Mouse (Mus musculus) kidney, postnatal 4 days (tissue): ENCODE data around the gene Stk38l.
"Not testable (repeated sequence)": the region's sequence is repeated elsewhere in the genome, so short reads cannot be mapped to it uniquely, and the experiment has no call there.

Source experiments
- DNase-seq, 2 experiments: peaks; one replicate each; pipeline ENCODE4 v3.0.0; 2021; ENCODE audit warnings: mixed read lengths in 2 of 2

Stk38l gene

DNA sequence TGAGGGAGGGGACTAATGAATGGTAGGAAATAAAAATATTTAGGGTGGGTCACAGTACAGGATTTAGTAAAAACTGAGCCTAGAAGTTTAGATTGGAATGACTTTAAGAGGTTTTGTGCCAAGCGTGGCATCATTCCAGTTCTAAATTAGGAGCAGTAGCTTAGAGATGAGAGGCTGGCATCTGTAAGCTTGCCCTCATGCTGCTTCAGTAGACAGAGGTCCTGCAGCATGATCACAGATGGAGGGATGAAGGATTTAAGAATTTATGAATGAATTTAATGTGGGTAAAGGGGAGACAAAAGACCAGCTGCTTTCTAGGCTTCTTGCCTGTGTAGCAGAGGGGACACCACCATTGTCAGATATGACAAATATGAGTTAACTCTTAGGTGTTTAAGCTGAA is 14.1 kb downstream of the Stk38l start:
- no peak for DNase-seq

DNA sequence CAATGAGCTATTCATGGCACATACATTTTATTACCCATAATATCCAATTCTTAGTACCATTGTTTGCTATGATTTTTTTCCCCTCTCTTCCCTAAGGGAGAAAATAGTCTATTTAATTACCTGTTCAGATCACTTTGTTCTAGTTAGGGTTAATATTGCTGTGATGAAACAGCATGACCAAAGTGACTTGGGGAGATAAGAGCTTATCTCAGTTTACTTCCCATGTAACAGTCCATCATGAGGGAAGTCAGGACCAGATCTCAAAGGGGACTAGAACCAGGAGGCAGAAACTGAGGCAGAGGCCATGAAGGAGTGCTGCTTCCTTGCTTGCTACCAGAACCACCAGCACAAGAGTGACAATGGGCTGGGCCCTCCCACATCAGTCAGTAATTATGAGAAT is 15.9 kb downstream of the Stk38l start:
- DNase-seq = no peak

DNA sequence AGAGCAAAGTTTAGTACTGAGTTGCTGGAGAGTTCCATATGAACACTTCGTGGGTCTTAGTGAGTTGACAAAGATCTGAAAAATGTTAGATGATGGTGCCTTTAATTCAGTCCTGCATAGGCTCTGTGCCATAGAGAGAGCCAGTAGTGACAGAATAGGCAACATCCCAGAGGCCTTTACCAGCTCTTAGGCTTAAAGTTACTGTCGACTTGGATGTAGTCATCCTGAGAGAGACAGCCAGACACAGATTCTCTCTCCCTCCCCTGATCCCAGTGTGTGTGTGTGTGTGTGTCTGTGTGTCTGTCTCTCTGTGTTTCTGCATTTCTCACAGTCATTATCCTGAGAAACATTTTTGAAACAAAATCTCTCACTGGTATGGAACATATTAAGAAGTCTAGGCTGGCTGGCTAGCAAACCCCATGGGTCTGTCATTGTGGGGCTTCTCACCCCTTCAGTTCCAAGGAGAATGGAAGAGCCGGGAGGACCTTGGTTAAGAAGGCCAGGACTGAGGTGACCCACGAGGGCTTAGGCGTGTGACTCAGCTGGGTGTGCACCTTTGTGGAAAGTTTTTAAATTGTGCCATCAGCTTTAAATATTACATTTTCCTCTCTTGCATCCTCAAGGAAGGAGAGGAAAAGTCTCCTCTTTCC is 17.3 kb downstream of the Stk38l start:
- no peak for DNase-seq

DNA sequence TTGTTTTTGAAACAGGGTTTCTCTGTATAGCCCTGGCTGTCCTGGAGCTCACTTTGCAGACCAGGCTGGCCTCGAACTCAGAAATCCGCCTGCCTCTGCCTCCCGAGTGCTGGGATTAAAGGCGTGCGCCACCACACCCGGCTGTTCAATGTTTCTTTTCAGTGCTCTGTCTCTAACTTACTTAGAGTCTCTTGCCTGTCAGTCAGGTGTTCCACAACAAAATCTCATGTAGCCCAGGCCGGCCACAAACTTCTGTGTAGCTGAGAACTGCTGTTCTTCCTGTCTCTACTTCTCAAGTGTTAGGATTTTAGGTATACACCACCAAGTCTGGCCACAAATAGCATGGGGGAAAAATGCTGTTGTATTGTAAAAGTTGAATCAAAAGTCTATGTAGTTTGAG is 19.5 kb downstream of the Stk38l start:
- DNase-seq = not testable (repeated sequence)

DNA sequence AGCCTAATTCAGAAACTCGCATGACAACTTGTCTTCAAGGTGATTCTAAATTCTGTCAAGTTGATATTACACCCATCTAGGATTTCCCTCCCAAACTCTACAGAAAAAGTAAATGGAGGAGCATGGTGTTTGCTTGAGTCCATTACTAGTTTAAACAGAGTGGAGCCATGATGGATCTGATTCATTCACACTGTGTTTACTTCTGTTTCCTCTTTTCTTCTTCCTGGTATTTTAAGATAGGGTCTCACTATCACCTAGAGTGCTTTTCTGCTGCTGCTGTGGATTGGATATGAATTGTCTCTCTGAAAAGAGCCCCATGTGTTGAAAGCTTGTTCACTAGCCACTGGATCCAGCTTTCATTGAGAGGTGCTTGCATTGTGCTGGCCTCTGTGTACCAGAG is 20.4 kb downstream of the Stk38l start:
- DNase-seq = no peak

DNA sequence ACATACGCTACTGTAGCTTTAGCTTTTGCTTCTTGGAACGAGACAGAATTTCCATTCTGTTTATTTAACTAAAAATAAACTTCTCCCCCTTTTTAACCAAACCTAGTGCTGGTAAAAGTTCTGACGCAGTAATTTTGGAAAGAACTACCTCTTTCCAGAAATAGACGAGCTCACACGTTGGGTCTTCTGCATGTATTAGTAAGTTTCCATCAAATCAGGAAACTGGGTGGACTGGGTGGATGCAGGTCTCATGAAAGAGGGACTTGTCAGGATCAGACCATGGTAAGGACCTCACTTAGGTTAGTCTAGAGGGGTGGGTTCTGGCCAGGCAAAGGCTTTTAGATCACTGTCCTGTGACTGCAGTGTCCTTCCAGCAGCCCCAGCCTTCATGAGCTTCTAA is 21.8 kb downstream of the Stk38l start:
- DNase-seq = no peak

DNA sequence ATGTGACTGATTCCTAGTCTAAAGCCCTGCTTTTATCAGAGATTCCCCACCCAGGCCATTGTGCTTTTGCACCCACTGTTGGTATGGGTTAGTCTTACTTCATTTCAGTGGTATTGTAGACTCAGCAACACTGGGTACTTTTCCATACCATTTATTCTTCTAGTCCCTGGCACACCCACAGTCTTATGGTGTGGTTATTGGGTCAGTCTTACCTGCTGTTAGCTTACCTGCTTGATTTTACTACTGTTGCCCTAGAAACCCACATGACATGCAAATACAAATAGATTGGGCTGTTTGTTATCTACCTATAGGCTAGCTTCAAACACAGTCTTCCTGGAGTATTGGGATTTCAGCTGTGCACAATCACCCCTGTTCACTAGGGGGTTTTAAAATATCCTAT is 22.3 kb downstream of the Stk38l start:
- DNase-seq = no peak

DNA sequence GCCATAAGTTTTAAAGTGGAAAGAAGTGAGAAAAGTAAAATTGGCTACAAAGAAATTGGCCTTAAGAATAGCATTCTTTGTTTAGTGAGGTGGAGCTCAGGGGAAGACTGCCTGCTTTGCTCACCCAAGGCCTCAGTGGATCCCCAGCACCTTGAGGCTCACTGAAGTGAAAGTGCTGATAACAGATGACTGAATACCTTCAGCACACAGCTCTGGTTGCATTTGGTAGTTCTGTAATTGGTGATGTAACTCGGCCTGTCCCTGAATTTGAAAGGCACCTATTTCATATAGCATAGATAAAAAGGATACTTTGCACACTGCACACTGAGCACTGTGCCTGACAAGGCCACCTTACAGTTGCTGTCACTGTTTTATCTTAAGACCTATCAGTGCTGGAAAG is 23.5 kb downstream of the Stk38l start:
- DNase-seq = no peak

DNA sequence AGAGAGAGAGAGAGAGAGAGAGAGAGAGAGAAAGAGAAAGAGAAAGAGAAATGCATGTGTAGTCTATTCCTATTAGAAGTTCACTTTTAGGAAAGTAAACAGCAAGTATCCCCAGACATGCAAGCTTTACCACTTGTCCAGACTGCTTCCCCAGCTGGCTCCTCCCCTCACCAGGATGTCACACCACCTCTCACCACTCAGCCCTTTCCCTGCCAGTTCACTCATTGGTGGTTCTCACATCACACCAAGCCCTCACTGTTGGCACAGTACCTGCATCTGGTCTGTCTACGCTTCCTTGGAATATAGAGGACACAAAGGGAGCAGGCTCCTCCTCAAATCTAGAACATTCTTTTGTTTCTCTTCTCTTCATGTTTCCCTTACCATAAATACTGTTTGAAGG is 26.9 kb downstream of the Stk38l start:
- peak in 1 of 2 experiments; percentile 7 for DNase-seq

DNA sequence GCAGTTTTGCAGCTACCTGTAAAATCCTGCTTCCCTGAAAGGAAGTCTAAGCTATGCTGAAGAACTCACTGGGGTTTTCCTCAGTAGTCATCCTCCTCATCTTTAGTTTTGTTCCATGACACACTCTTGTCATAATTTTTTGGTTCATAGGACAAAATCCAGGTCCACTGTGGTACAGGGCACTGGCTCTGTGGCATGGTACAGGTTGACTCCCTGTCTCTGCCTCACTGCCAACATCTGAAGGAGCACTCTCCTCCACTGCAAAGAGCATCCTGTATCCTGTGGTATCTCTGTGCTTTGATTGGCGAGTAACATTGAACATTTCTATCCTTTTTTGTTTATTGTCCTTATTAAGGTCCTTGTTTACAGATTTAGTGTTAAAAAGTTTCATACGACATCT is 27.4 kb downstream of the Stk38l start:
- DNase-seq = no peak

DNA sequence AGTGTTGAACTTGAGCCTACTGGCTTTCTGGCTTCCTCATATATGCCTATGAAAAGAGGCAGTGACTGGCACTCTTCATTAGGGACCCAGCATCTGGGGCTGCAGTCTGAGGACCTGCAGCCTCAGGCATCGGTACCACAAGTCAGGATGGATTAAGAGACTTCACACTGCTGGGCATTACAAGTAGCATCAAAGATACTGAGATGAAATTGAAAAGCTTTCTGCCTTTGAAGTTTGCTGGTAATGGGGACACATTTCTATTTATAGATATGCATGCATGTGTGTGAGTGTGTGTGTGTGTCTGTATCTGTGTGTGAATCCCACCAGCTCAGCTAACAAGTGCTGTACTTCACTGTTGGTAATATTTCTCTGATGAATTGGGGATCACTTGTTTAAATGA is 27.8 kb downstream of the Stk38l start:
- DNase-seq = no peak

DNA sequence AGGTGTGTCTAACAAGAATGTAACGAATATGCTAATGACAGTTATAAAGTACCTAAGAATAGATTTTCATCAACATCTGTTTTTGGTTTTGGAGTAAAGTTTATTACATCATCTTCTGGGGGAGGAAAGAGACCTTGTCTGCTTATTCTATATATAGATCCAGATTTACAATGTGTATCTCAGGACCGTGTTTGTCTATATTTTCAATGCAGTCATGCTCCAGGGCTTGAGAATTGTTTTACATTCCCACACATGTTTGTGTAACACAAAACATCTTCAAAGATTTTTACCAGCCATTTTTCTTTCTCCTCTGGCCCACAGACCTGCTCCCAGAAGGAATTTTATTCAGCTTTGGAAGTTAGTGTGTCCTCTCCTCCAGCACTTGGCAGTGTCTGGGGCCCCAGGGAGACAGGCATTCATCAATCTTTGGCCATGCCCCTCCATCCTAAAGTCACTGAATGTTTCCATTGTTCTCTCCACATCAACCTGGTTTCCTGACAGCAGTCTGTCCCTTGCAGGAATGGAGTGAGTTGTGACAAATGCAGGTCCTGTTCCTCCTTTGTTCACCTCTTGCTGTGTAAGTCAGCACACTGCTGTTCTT is 28.9 kb downstream of the Stk38l start:
- DNase-seq = no peak

DNA sequence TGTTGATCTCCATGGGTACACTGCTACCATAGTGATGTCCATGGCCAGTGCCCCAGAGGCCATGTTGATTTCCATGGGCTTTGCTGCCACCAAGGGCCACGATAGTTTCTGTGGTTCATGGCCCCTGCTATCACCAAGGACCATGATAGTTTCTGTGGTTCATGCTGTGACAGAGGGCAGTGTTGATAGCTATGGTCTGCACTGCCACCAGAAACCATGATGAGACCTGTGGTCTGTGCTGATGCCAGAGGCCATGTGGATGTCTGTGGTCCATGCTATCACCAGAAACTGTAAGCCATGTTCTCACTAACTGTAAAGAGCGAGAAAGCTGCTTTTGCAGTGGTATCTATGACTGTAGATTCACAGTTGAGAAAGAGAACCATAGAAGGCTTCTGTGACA is 30.3 kb downstream of the Stk38l start:
- DNase-seq = no peak

DNA sequence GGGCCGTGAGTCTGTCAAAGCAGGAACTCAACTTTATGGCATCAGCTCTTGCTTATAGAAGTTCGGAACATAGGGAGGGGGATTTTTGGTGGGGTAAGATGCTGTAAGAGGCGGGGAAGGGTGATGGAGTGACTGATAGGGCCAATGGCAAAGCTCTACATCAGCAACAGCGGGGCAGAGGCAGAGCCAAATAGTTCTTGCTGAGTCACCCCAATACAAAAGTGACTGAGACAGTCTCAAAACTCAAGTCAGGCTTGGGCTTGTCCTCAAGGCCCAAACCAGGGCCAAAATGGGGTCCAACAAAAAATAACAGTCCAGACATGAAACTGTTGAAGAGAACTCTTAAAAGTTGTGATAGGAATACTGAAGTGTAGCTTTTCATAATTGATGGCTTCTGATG is 30.9 kb downstream of the Stk38l start:
- no peak for DNase-seq

DNA sequence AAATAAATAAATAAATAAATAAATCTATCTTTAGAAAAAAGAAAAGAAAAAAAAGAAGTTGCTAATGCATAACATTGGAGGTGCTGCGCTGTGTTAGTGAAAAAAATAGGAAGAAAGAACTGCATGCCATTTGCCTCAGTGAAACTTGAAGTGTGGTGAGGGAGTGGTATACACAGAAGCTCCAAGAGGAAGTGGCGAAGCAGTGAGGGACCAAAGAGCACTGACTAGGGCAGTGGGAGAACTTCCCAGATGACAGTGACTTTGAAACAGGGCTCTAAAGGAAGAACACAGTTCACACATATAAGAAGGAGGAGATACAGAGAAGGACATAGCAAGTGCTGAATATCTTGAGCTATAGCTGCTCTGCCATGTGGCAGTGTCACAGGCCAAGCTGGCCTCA is 34.2 kb downstream of the Stk38l start:
- no peak for DNase-seq

DNA sequence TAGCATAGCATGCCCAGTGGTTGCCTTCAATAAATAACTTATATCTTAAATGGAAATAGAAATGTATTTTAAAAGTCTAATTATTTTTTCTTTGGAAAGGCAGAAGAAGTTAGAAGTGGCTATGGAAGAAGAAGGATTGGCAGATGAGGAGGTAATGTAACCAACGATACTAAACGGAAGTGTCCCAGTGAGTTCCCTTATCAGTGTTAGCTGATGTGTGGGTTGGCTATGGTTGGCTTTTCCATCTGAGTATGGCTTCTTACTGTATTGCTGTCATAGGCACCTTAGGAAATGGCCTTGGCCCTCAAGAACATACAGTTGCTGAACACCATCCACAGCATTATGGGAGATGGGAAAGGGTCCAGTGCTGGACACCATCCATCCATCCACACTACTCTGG is 35.2 kb downstream of the Stk38l start:
- DNase-seq = no peak

DNA sequence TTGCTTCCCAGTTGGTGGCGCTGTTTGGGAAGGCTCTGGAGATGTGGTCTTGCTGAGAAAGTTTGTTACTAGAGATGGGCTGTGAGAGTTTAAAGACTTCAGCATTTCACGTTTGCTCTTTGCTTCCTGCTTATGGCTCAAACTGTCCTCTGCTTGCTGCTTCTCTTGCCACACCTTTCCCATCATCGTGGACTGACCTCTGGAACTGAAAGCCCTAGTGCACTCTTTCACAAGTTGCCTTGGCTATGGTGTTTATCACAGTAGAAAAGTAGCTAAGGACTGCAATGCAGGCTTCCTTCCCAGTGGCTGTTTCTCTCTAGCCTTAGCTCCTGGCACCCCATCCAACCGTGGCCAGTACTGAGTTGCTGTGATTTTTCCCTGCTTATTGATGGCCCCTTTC is 35.9 kb downstream of the Stk38l start:
- no peak for DNase-seq

DNA sequence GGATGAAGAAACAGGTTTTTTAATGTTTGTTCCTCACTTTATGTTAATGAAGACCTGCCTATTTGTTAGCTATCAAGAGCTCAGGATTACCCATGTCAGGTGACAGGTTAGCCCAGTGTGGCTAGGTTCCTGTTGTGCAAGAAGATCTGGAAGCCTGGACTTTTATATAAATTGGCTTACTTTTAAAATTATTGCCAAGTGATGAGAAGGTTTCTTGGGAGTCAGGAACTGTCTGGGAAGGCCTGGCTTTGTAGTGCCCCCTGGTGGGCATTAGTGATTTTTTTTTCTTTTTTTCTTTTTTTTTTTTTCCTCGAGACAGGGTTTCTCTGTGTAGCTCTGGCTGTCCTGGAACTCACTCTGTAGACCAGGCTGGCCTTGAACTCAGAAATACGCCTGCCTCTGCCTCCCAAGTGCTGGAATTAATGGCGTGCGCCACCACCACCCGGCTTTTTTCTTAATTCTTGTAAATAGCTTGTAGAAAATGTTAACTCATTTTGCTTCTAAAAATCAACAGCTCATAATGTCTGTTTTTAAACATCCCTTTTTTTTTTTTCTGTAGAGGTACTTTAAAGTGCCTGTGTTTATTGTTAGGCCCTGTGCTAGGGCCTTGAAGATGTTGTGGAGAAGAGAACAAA is 37.6 kb downstream of the Stk38l start:
- DNase-seq = peak; percentile 11 to 12

DNA sequence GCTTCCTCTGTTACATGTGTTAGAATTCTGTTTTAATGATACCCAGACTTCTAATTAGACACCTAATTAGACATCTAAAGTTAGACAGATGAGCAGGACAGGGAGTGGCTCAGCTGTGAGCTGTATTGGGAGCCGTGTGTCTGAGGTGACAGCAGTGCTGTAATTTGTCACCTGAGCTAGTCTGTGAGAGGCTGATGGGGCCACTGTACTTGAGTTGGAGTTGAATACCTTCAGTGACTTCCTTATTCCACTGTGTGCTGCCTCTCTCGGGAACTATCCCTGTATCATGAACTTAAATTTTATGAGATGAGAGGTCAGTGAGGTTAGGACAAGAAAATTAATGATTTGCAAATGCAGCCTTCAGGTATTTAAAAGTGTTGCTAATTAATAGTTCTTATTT is 39.8 kb downstream of the Stk38l start:
- no peak for DNase-seq

DNA sequence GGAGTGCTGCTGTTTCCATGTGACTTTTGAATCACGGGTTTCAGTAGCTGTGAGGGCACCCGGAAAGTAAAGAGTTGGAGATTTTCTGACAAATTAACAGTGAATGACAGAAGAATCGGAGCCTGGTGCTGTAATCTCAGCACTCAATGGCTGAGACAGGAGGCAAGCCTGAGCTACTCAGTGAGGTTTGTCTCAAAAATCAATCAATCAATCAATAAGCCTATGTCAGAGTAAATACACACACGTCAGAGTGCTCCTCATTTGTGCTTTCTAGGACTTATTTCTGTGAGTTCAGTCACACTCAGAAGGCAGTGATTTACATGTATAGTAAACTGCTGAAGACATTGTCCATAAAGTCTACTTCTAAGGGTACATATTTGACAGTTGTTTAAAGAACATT is 40.5 kb downstream of the Stk38l start:
- DNase-seq = no peak

DNA sequence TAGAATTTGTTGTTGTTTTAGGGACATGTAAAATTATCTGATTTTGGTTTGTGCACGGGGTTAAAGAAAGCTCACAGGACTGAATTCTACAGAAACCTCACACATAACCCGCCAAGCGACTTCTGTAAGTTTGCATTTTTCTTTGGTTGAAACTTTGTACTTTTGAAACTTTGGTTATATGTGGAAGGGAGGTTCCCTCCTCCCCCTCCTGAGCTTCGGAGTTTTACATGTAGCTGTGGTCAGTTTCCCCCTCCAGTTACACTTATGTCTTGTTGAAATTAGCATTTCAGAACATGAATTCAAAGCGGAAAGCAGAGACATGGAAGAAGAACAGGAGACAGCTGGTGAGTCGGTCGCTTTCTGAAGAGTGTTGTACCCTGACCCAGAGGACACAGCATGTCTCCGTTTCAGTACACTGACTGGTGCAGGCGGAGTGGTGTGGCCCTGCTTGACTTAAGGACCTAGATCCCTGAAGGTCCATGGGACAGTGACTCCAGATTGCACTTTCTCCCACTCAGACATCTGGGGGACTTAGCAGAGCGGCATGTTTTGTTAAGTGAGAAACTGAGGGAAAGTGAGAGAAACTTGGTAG is 44.1 kb downstream of the Stk38l start:
- peak; percentile 10 to 43 for DNase-seq

DNA sequence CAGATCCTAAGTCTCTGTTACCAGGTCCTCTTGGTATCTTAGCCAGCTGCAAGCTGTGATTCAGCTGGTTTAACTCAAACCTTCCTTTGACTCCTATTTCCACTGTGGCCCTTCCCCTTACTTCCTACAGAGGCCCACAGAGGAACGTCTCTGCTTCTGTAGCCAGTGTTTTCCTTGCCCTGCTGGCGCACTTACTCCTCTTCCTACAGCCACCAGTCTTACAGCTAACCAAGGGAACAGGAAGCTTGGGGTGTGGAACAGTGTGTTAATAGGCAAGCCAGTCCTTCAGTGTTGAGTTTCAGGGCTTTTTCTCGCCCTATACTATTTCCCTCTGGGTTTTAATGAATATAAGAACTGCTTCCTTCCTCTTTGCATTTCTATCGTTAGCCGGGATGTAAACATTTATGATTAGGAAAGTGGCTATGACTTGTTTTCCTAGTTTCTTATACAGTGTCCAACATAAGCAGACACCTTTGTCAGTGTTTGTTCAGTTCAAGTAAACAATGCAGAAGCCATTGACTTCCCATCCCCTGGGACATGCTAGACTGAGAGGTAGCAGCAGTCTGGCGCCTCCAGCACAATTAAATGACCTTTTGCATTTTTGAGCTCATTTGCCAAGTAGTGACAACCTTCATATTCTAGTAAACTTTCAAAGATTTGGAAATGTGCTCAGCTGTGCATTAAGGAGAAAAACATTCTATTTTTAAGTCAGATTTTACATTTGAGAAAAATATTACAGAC is 45.4 kb downstream of the Stk38l start:
- peak; percentile 14 to 20 for DNase-seq

DNA sequence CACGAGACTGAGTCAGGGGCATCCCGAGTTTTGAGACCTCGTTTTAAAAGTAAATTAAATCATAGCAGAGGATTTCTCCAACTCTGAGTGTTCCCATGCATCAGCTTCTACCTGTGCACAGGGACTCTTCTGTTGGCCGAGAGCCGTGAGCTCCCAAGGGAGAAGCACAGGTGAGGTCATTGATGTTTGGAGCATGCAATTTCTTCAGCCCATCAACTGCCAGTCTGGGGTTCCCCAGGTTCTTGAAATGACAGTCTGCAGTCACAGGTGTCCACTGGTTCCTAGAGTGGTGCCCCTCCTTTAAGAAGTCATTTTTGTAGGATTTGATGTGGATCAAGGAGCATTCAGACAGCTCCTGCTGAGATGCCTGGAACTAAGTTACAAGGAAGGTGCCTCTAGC is 46.0 kb downstream of the Stk38l start:
- no peak for DNase-seq

DNA sequence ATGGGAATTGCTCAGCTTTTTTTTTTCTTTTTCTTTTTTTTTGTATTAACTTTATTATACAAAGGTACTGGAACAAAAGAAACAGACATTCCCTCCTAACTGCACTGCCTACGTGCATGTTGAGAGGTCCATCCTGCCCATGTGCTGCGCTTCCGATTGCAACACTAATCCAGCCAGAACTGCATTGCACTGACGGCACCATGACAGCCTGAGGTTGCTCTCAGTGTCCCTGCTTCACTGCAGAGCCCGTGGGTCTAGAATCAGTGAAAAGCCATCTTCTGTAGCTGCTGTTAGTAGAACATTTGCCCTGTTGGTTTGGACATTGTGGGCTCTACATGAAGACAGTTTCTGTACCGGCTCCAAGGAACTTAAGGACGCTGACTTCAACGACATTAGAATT is 51.1 kb downstream of the Stk38l start:
- not testable (repeated sequence) for DNase-seq
